Mouse (Mus musculus) CH12.LX (cell line): ENCODE data around the gene Ciapin1. TPM values are rescaled to one million over a fixed set of nuclear protein-coding genes. Genes with fewer than 3 reads are reported as not detected.

Experiments used
- DNase-seq: peaks from one replicate; pipeline ENCODE4 v3.0.0-alpha.2; 2013; ENCODE audit errors: extremely low read depth
- H3K27ac ChIP-seq: 2 replicates; pipeline ENCODE4 v1.5.1; 2012; ENCODE audit warnings: low read depth, mild to moderate bottlenecking, control low read depth, moderate library complexity; ENCODE audit not compliant: insufficient read depth
- H3K27me3 ChIP-seq: replicated peaks from 2 replicates; pipeline ENCODE3; 2012; ENCODE audit warnings: inconsistent platforms
- H3K36me3 ChIP-seq, 2 experiments: replicated peaks in 1 of 2; 2 replicates each; pipeline versions ENCODE3 to v1.6.1; 2012; ENCODE audit warnings: inconsistent platforms in 1 of 2, low read length in 1 of 2, mild to moderate bottlenecking in 1 of 2, mixed read lengths in 1 of 2, moderate library complexity in 1 of 2; ENCODE audit not compliant: control insufficient read depth in 1 of 2, insufficient read depth in 1 of 2
- H3K4me1 ChIP-seq, 2 experiments: 2 replicates each; pipeline ENCODE4 v1.6.1; 2012; ENCODE audit warnings: inconsistent platforms in 1 of 2, moderate library complexity in 1 of 2; ENCODE audit not compliant: insufficient read depth in 2 of 2, control insufficient read depth in 1 of 2
- H3K4me2 ChIP-seq: 2 replicates; pipeline ENCODE4 v1.6.1; 2012; ENCODE audit warnings: low read depth, mild to moderate bottlenecking, control low read depth; ENCODE audit not compliant: poor library complexity, insufficient read depth, severe bottlenecking
- H3K4me3 ChIP-seq, 3 experiments: fragments of 150-350 bp in 1 of 3; sonication (generic) in 1 of 3; replicated peaks in 1 of 3; 2 replicates each; pipeline versions ENCODE3 to v1.5.1; 2011 to 2012; ENCODE audit warnings: low read depth in 2 of 3, low read length in 2 of 3, mild to moderate bottlenecking in 2 of 3, moderate library complexity in 2 of 3, control low read depth in 1 of 3, improper control_type of control experiment in 1 of 3, inconsistent platforms in 1 of 3, mixed read lengths in 1 of 3; ENCODE audit not compliant: poor library complexity in 1 of 3
- H3K79me2 ChIP-seq: replicated peaks from 2 replicates; pipeline ENCODE4 v1.6.1; 2012; ENCODE audit warnings: mild to moderate bottlenecking, moderate library complexity; ENCODE audit not compliant: control insufficient read depth, poor library complexity, insufficient read depth, severe bottlenecking; ENCODE audit errors: extremely low read depth
- H3K9ac ChIP-seq: 2 replicates; pipeline ENCODE4 v1.6.1; 2012; ENCODE audit warnings: low read depth, mild to moderate bottlenecking, control low read depth, moderate library complexity; ENCODE audit not compliant: insufficient read depth
- H3K9me3 ChIP-seq: replicated peaks from 2 replicates; pipeline ENCODE3; 2012; ENCODE audit warnings: low read length, inconsistent platforms, mixed read lengths
- BHLHE40 ChIP-seq: IDR thresholded peaks from 2 replicates; pipeline ENCODE4 v1.6.1; 2011; ENCODE audit warnings: mild to moderate bottlenecking, low read depth, low read length, improper control_type of control experiment
- CHD1 ChIP-seq: IDR thresholded peaks from 2 replicates; pipeline ENCODE4 v1.6.1; 2012; ENCODE audit warnings: low read depth, low read length, improper control_type of control experiment, inconsistent platforms
- CHD2 ChIP-seq: IDR thresholded peaks from 2 replicates; pipeline ENCODE4 v1.6.1; 2011; ENCODE audit warnings: low read length, improper control_type of control experiment
- CTCF ChIP-seq, 2 experiments: IDR thresholded peaks in 1 of 2; conservative IDR thresholded peaks in 1 of 2; 2 replicates each; pipeline ENCODE4 v1.5.1; 2011 to 2012; ENCODE audit warnings: low read depth in 2 of 2, low read length in 2 of 2, improper control_type of control experiment in 1 of 2, inconsistent platforms in 1 of 2, mild to moderate bottlenecking in 1 of 2, moderate library complexity in 1 of 2
- ELF1 ChIP-seq: IDR thresholded peaks from 2 replicates; pipeline ENCODE4 v1.6.1; 2014; ENCODE audit warnings: low read depth, mild to moderate bottlenecking, inconsistent platforms, low read length, improper control_type of control experiment
- ETS1 ChIP-seq: conservative IDR thresholded peaks from 2 replicates; pipeline ENCODE4 v1.6.1; 2012; ENCODE audit warnings: low read depth, mild to moderate bottlenecking, inconsistent platforms, low read length, improper control_type of control experiment, moderate library complexity
- GABPA ChIP-seq: IDR thresholded peaks from 2 replicates; pipeline ENCODE4 v1.6.1; 2012; ENCODE audit warnings: low read depth, low read length, improper control_type of control experiment, inconsistent platforms; ENCODE audit not compliant: insufficient replicate concordance
- HCFC1 ChIP-seq: IDR thresholded peaks from 2 replicates; pipeline ENCODE4 v1.6.1; 2012; ENCODE audit warnings: low read depth, mild to moderate bottlenecking, inconsistent platforms, low read length, improper control_type of control experiment
- JUN ChIP-seq: IDR thresholded peaks from 2 replicates; pipeline ENCODE4 v1.6.1; 2011; ENCODE audit warnings: low read depth, mild to moderate bottlenecking, low read length, improper control_type of control experiment, moderate library complexity; ENCODE audit not compliant: insufficient read depth
- JUND ChIP-seq: conservative IDR thresholded peaks from 2 replicates; pipeline ENCODE4 v1.6.1; 2011; ENCODE audit warnings: low read depth, low read length, improper control_type of control experiment
- KAT2A ChIP-seq: IDR thresholded peaks from 2 replicates; pipeline ENCODE4 v1.6.1; 2012; ENCODE audit warnings: low read length, improper control_type of control experiment, inconsistent platforms; ENCODE audit not compliant: insufficient replicate concordance
- MAFK ChIP-seq: IDR thresholded peaks from 2 replicates; pipeline ENCODE4 v1.6.1; 2011; ENCODE audit warnings: low read length, improper control_type of control experiment; ENCODE audit not compliant: insufficient replicate concordance
- MAZ ChIP-seq: IDR thresholded peaks from 2 replicates; pipeline ENCODE4 v1.6.1; 2012; ENCODE audit warnings: low read depth, mild to moderate bottlenecking, inconsistent platforms, low read length, improper control_type of control experiment, moderate library complexity
- MEF2A ChIP-seq: IDR thresholded peaks from 2 replicates; pipeline ENCODE4 v1.6.1; 2014; ENCODE audit warnings: low read depth, mild to moderate bottlenecking, inconsistent platforms, low read length, improper control_type of control experiment, borderline replicate concordance
- MXI1 ChIP-seq: IDR thresholded peaks from 2 replicates; pipeline ENCODE4 v1.6.1; 2011; ENCODE audit warnings: mild to moderate bottlenecking, low read depth, low read length, improper control_type of control experiment
- MYC ChIP-seq: IDR thresholded peaks from 2 replicates; pipeline ENCODE4 v1.6.1; 2011; ENCODE audit warnings: low read depth, mild to moderate bottlenecking, improper control_type of control experiment, low read length
- NELFE ChIP-seq: IDR thresholded peaks from 2 replicates; pipeline ENCODE4 v1.6.1; 2011; ENCODE audit warnings: low read depth, low read length, improper control_type of control experiment
- NRF1 ChIP-seq: IDR thresholded peaks from 2 replicates; pipeline ENCODE4 v1.6.1; 2014; ENCODE audit warnings: low read depth, mild to moderate bottlenecking, inconsistent platforms, low read length, improper control_type of control experiment, moderate library complexity
- PAX5 ChIP-seq: IDR thresholded peaks from 2 replicates; pipeline ENCODE4 v1.6.1; 2012; ENCODE audit warnings: low read length, inconsistent platforms, mixed read lengths
- POLR2A ChIP-seq: IDR thresholded peaks from 2 replicates; pipeline ENCODE4 v1.6.1; 2011; ENCODE audit warnings: low read depth, mild to moderate bottlenecking, improper control_type of control experiment, low read length
- POLR2AphosphoS2 ChIP-seq: IDR thresholded peaks from 2 replicates; pipeline ENCODE4 v1.6.1; 2011; ENCODE audit warnings: low read depth, low read length, improper control_type of control experiment
- RAD21 ChIP-seq: IDR thresholded peaks from 2 replicates; pipeline ENCODE4 v1.6.1; 2011; ENCODE audit warnings: low read depth, mild to moderate bottlenecking, low read length, improper control_type of control experiment, moderate library complexity
- RCOR1 ChIP-seq: conservative IDR thresholded peaks from 2 replicates; pipeline ENCODE4 v1.6.1; 2012; ENCODE audit warnings: low read depth, mild to moderate bottlenecking, inconsistent platforms, low read length, improper control_type of control experiment
- SMC3 ChIP-seq: IDR thresholded peaks from 2 replicates; pipeline ENCODE4 v1.6.1; 2011; ENCODE audit warnings: low read depth, low read length, improper control_type of control experiment
- TBP ChIP-seq: conservative IDR thresholded peaks from 2 replicates; pipeline ENCODE4 v1.6.1; 2011; ENCODE audit warnings: low read depth, low read length, improper control_type of control experiment
- TCF12 ChIP-seq: IDR thresholded peaks from 2 replicates; pipeline ENCODE4 v1.6.1; 2014; ENCODE audit warnings: low read depth, mild to moderate bottlenecking, inconsistent platforms, low read length, improper control_type of control experiment
- UBTF ChIP-seq: IDR thresholded peaks from 2 replicates; pipeline ENCODE4 v1.6.1; 2012; ENCODE audit warnings: low read depth, mild to moderate bottlenecking, inconsistent platforms, low read length, improper control_type of control experiment, moderate library complexity
- USF1 ChIP-seq: IDR thresholded peaks from 2 replicates; pipeline ENCODE4 v1.6.1; 2014; ENCODE audit warnings: low read depth, mild to moderate bottlenecking, inconsistent platforms, low read length, improper control_type of control experiment
- USF2 ChIP-seq: conservative IDR thresholded peaks from 2 replicates; pipeline ENCODE4 v1.6.1; 2011; ENCODE audit warnings: low read depth, low read length, improper control_type of control experiment
- ZC3H11A ChIP-seq: IDR thresholded peaks from 2 replicates; pipeline ENCODE4 v1.6.1; 2012; ENCODE audit warnings: low read depth, mild to moderate bottlenecking, inconsistent platforms, low read length, improper control_type of control experiment
- ZMIZ1 ChIP-seq: IDR thresholded peaks from 2 replicates; pipeline ENCODE4 v1.6.1; 2012; ENCODE audit warnings: low read depth, mild to moderate bottlenecking, inconsistent platforms, low read length, improper control_type of control experiment
- ZNF384 ChIP-seq: IDR thresholded peaks from 2 replicates; pipeline ENCODE4 v1.6.1; 2012; ENCODE audit warnings: low read depth, low read length, improper control_type of control experiment, inconsistent platforms
- dilution Hi-C: fragments of 300-500 bp; cut with MboI; formaldehyde crosslinking; loops from 2 replicates; pipeline ENCODE4 v1.14.3; 2020; ENCODE audit warnings: low sequenced_read_pairs; ENCODE audit not compliant: extremely low pct_unique_long_range_greater_than_20kb, extremely low pct_ligation_motif_present
- in situ Hi-C: fragments of 300-500 bp; cut with MboI; formaldehyde crosslinking; loops from 3 replicates; pipeline ENCODE4 v1.14.3; 2019; ENCODE audit warnings: low sequenced_read_pairs, low pct_ligation_motif_present, low pct_unique_long_range_greater_than_20kb, mixed read lengths
- polyA plus RNA-seq: library from polyadenylated mRNA; unstranded; fragments of >175 nt; gene quantifications from 2 replicates; pipeline ENCODE4 v1.2.1, GENCODE M21; 2012; ENCODE audit warnings: low read depth; ENCODE audit not compliant: insufficient read length
- total RNA-seq, 2 experiments: library from RNA; depleted of rRNA; stranded (reverse); fragments of 300-350 nt in 1 of 2; fragments of >200 nt in 1 of 2; gene quantifications; 2 replicates each; pipeline ENCODE4 v1.2.3; 2012 to 2014

Ciapin1 gene
- total and polyA plus RNA-seq, 3 experiments: 83.1 to 139 (median 97.1) TPM

GRCm38 (mm10) chr8:94861352-94861910 is 23.3 kb upstream of the Ciapin1 start:
- no peak overlapping the region for H3K9ac ChIP-seq
- in situ Hi-C loops: no loop called here

GRCm38 (mm10) chr8:94857346-94858173 is 19.4 kb upstream of the Ciapin1 start, which contains the start of gene Polr2c:
Gene Polr2c (plus strand): TSS chr8:94857450.
- H3K79me2 ChIP-seq: peaks cover 28% of the 10 kb centered on the region
- peak within 1 kb of the TSS; percentile 90 for H3K4me2 ChIP-seq
- no peaks in the 10 kb centered on the region for H3K9me3 ChIP-seq
- peaks cover 6 to 25% of the 10 kb centered on the region in 2 experiments for H3K4me1 ChIP-seq
- in situ Hi-C loops: no loop called here
- peaks cover 41 to 67% of the 10 kb centered on the region in 2 experiments for H3K36me3 ChIP-seq
- H3K4me3 ChIP-seq: peak within 1 kb of the TSS; percentile 78 to 97 (median 95)
- dilution Hi-C loops: no loop called here
- H3K27me3 ChIP-seq: no peaks in the 10 kb centered on the region
- peak within 1 kb of the TSS; percentile 95 for H3K9ac ChIP-seq
- H3K27ac ChIP-seq: peak within 1 kb of the TSS; percentile 42; the same call in 1 of the 2 replicates
- peak; percentile 77 for DNase-seq
- TF ChIP-seq PAX5: no peak
- no peak for TF ChIP-seq CHD1
- TF ChIP-seq CHD2: no peak
- TF ChIP-seq CTCF (conservative IDR thresholded peaks at IDR 0.05 in 1 of 2, IDR thresholded peaks at IDR 0.05 in 1 of 2; ENCODE audit: low read depth in 2 of 2, low read length in 2 of 2): peak; percentile 52 to 85; a peak in 3 of 4 replicates
- TF ChIP-seq MEF2A: 0 out of 2 replicates have a peak, but pooled peaks have one; percentile 45
- TF ChIP-seq GABPA: peak; percentile 71
- no peak for TF ChIP-seq TBP
- TF ChIP-seq NELFE: peak; percentile 87
- 0 out of 2 replicates have a peak, but pooled peaks have one; percentile 53 for TF ChIP-seq UBTF
- TF ChIP-seq SMC3: no peak; the same call in 1 of the 2 replicates
- TF ChIP-seq ZNF384: no peak
- peak; percentile 73; the same call in 1 of the 2 replicates for TF ChIP-seq MAFK
- TF ChIP-seq ZC3H11A: no peak
- TF ChIP-seq POLR2A: peak; percentile 87
- no peak for TF ChIP-seq RCOR1
- no peak for TF ChIP-seq JUN
- TF ChIP-seq MAZ: no peak
- TF ChIP-seq KAT2A: peak; percentile 77; the same call in 1 of the 2 replicates
- no peak for TF ChIP-seq POLR2AphosphoS2
- TF ChIP-seq USF1: no peak
- no peak for TF ChIP-seq JUND
- no peak for TF ChIP-seq USF2
- TF ChIP-seq ZMIZ1: no peak
- peak; percentile 88 for TF ChIP-seq TCF12
- no peak for TF ChIP-seq BHLHE40
- TF ChIP-seq NRF1: peak; percentile 87

More at GRCm38 (mm10) chr8:94861352-94861910, 23.3 kb upstream of the Ciapin1 start:
- peaks cover 28% of the 10 kb centered on the region for H3K79me2 ChIP-seq
- peak; percentile 7 for TF ChIP-seq RAD21
- peak; percentile 21; the same call in 1 of the 2 replicates for TF ChIP-seq ELF1
- peak; percentile 84 to 89 for TF ChIP-seq CTCF (conservative IDR thresholded peaks at IDR 0.05 in 1 of 2, IDR thresholded peaks at IDR 0.05 in 1 of 2; ENCODE audit: low read depth in 2 of 2, low read length in 2 of 2)
- no peak for TF ChIP-seq ETS1
- TF ChIP-seq HCFC1: peak; percentile 24; the same call in 1 of the 2 replicates
- TF ChIP-seq SMC3: peak; percentile 48
- no peak for TF ChIP-seq ZNF384
- TF ChIP-seq MXI1: no peak
- peak; percentile 34; the same call in 1 of the 2 replicates for TF ChIP-seq MYC
- H3K36me3 ChIP-seq: peaks cover 54 to 72% of the 10 kb centered on the region in 2 experiments
- H3K9me3 ChIP-seq: no peaks in the 10 kb centered on the region
- no peak overlapping the region for H3K27ac ChIP-seq
- DNase-seq: peak; percentile 67
- H3K27me3 ChIP-seq: no peaks in the 10 kb centered on the region
- peaks cover 6 to 25% of the 10 kb centered on the region in 2 experiments for H3K4me1 ChIP-seq
- no peak overlapping the region for H3K4me2 ChIP-seq
- dilution Hi-C loops: no loop called here
- no peak overlapping the region for H3K4me3 ChIP-seq
